Mouse (Mus musculus): ENCODE measurements around the gene Dlg2.

GRCm38 (mm10) chr7:91567423-91567822, 1091.0 kb downstream of the Dlg2 start:
- TF ChIP-seq CTCF (IDR thresholded peaks at IDR 0.05; ENCODE audit: extremely low read depth, insufficient read depth, insufficient read length, insufficient replicate concordance): no peak
- no peak for TF ChIP-seq POLR2A (IDR thresholded peaks at IDR 0.05; ENCODE audit: low read depth, low read length)
